Mouse (Mus musculus): ENCODE data around the gene Cdk16. TPM values are rescaled to one million over a fixed set of nuclear protein-coding genes. Genes with fewer than 3 reads are reported as not detected.
A peak's percentile ranks its signal among the peaks of the same experiment; 100 is the strongest.
"Not testable (repeated sequence)": the region's sequence is repeated elsewhere in the genome, so short reads cannot be mapped to it uniquely, and the experiment has no call there.

The Cdk16 gene
- polyA plus RNA-seq, 1 experiment from 2014 or later, result 130 TPM

GRCm38 (mm10) chrX:20695842-20696241 lies 8.1 kb downstream of the Cdk16 start:
- Histone ChIP-seq H3K27ac (no peak overlapping the region), H3K4me1 (no peaks in the 10 kb centered on the region), H3K4me3 (no peak overlapping the region), H3K36me3 (peaks cover 69% of the 10 kb centered on the region), H3K27me3 (ENCODE audit: insufficient read depth, poor library complexity, severe bottlenecking) (no peaks in the 10 kb centered on the region), H3K9me3 (no peaks in the 10 kb centered on the region)
- no peak for DNase-seq (ENCODE audit: low spot score)
- 81% methylated on average over 4 of the region's 4 CpGs for WGBS

GRCm38 (mm10) chrX:20703741-20704290 lies 16.1 kb downstream of the Cdk16 start, which contains the start of gene Usp11:
Gene Usp11 (plus strand): TSS chrX:20703906.
- H3K27ac ChIP-seq, result peak within 1 kb of the TSS; percentile 89
- 15% methylated on average over 32 of the region's 32 CpGs for WGBS
- no peaks in the 10 kb centered on the region for H3K27me3 ChIP-seq (ENCODE audit: insufficient read depth, poor library complexity, severe bottlenecking)

GRCm38 (mm10) chrX:20704295-20705082 lies 16.7 kb downstream of the Cdk16 start:
- peak; percentile 95 for DNase-seq (ENCODE audit: low spot score)
- no peaks in the 10 kb centered on the region for H3K27me3 ChIP-seq (ENCODE audit: insufficient read depth, poor library complexity, severe bottlenecking)
- H3K9me3 ChIP-seq, result no peaks in the 10 kb centered on the region
- peak overlapping the region; percentile 89 for H3K27ac ChIP-seq
- 20% methylated on average over 31 of the region's 32 CpGs for WGBS
- peaks cover 4% of the 10 kb centered on the region for H3K36me3 ChIP-seq
- H3K4me1 ChIP-seq, result no peaks in the 10 kb centered on the region
- peak overlapping the region; percentile 65 for H3K4me3 ChIP-seq

More at GRCm38 (mm10) chrX:20703741-20704290, 16.1 kb downstream of the Cdk16 start, which contains the start of gene Usp11:
- Histone ChIP-seq H3K4me3 (peak within 1 kb of the TSS; percentile 65), H3K9me3 (no peaks in the 10 kb centered on the region), H3K4me1 (no peaks in the 10 kb centered on the region), H3K36me3 (peaks cover 11% of the 10 kb centered on the region)
- peak; percentile 76 for DNase-seq (ENCODE audit: low spot score)

- 32% methylated on average over 3 of the region's 3 CpGs for WGBS
Observed at GRCm38 (mm10) chrX:20705083-20705402, 17.3 kb downstream of the Cdk16 start.

GRCm38 (mm10) chrX:20728681-20729080 lies 40.9 kb downstream of the Cdk16 start:
- Histone ChIP-seq H3K27ac (no peak overlapping the region), H3K4me1 (no peaks in the 10 kb centered on the region), H3K9me3 (no peaks in the 10 kb centered on the region), H3K36me3 (no peaks in the 10 kb centered on the region), H3K4me3 (no peak overlapping the region), H3K27me3 (ENCODE audit: insufficient read depth, poor library complexity, severe bottlenecking) (no peaks in the 10 kb centered on the region)
- WGBS, result 71% methylated on average over 5 of the region's 5 CpGs
- DNase-seq (ENCODE audit: low spot score), result no peak

More at GRCm38 (mm10) chrX:20705083-20705402, 17.3 kb downstream of the Cdk16 start:
- H3K27ac ChIP-seq, result peak overlapping the region; percentile 89
- H3K4me3 ChIP-seq, result peak overlapping the region; percentile 65
- H3K4me1 ChIP-seq, result no peaks in the 10 kb centered on the region
- H3K36me3 ChIP-seq, result no peaks in the 10 kb centered on the region
- no peak for DNase-seq (ENCODE audit: low spot score)
- no peaks in the 10 kb centered on the region for H3K9me3 ChIP-seq
- H3K27me3 ChIP-seq (ENCODE audit: insufficient read depth, poor library complexity, severe bottlenecking), result no peaks in the 10 kb centered on the region

- H3K4me3 ChIP-seq; H3K27me3 ChIP-seq (ENCODE audit: insufficient read depth, poor library complexity, severe bottlenecking); H3K4me1 ChIP-seq; H3K27ac ChIP-seq; DNase-seq (ENCODE audit: low spot score); H3K36me3 ChIP-seq; H3K9me3 ChIP-seq: not testable (repeated sequence)
- WGBS, result 40% methylated on average over 10 of the region's 10 CpGs
Observed at GRCm38 (mm10) chrX:20730048-20730447, 42.3 kb downstream of the Cdk16 start.

- no peak for DNase-seq (ENCODE audit: low spot score)
- H3K36me3 ChIP-seq, result no peaks in the 10 kb centered on the region
- H3K27ac ChIP-seq, result no peak overlapping the region
- H3K9me3 ChIP-seq, result no peaks in the 10 kb centered on the region
- H3K27me3 ChIP-seq (ENCODE audit: insufficient read depth, poor library complexity, severe bottlenecking), result no peaks in the 10 kb centered on the region
- WGBS, result 88% methylated on average over 4 of the region's 4 CpGs
- no peak overlapping the region for H3K4me3 ChIP-seq
- no peaks in the 10 kb centered on the region for H3K4me1 ChIP-seq
Observed at GRCm38 (mm10) chrX:20736479-20736878, 48.7 kb downstream of the Cdk16 start.

GRCm38 (mm10) chrX:20748829-20749228 lies 61.1 kb downstream of the Cdk16 start:
- 74% methylated on average over 2 of the region's 2 CpGs for WGBS
- Histone ChIP-seq H3K4me1 (no peaks in the 10 kb centered on the region), H3K36me3 (no peaks in the 10 kb centered on the region), H3K27ac (no peak overlapping the region), H3K27me3 (ENCODE audit: insufficient read depth, poor library complexity, severe bottlenecking) (no peaks in the 10 kb centered on the region), H3K4me3 (no peak overlapping the region), H3K9me3 (no peaks in the 10 kb centered on the region)
- DNase-seq (ENCODE audit: low spot score), result no peak

Other genes with a start within 250 kb of the Cdk16 start
- 0.78 and 2.6 TPM in 2 replicates for gene Rgn, start 138.2 kb upstream of the Cdk16 start, polyA plus RNA-seq (2016; fragmentation: Nextera tagmentation; extraction: Ambion mirVana)
- 57.6 and 68.5 TPM in 2 replicates for gene Rbm10, start 70.5 kb upstream of the Cdk16 start, polyA plus RNA-seq (2016; fragmentation: Nextera tagmentation; extraction: Ambion mirVana)
- 238 and 280 TPM in 2 replicates for gene Ndufb11, start 70.3 kb upstream of the Cdk16 start, polyA plus RNA-seq (2016; fragmentation: Nextera tagmentation; extraction: Ambion mirVana)
- gene Uba1, start 29.6 kb upstream of the Cdk16 start, polyA plus RNA-seq (2016; fragmentation: Nextera tagmentation; extraction: Ambion mirVana), result 202 and 218 TPM in 2 replicates
- gene Usp11, start 16.0 kb downstream of the Cdk16 start, polyA plus RNA-seq (2016; fragmentation: Nextera tagmentation; extraction: Ambion mirVana), result 51.2 and 56.8 TPM in 2 replicates
- gene Araf, start 109.9 kb downstream of the Cdk16 start, polyA plus RNA-seq (2016; fragmentation: Nextera tagmentation; extraction: Ambion mirVana), result 117 and 128 TPM in 2 replicates
- 24.2 and 29.2 TPM in 2 replicates for gene Timp1, start 182.2 kb downstream of the Cdk16 start, polyA plus RNA-seq (2016; fragmentation: Nextera tagmentation; extraction: Ambion mirVana)
- 0.07 and 0.39 TPM in 2 replicates for gene Syn1, start 233.1 kb downstream of the Cdk16 start, polyA plus RNA-seq (2016; fragmentation: Nextera tagmentation; extraction: Ambion mirVana)
- 2.0 and 3.0 TPM in 2 replicates for gene Cfp, start 243.6 kb downstream of the Cdk16 start, polyA plus RNA-seq (2016; fragmentation: Nextera tagmentation; extraction: Ambion mirVana)

Data from heart, embryonic 10.5 days (tissue).